Mouse (Mus musculus) forebrain, embryonic 10.5 days (tissue): ENCODE measurements around the gene Sacm1l. TPM values are rescaled to one million over a fixed set of nuclear protein-coding genes. Genes with fewer than 3 reads are reported as not detected.

Experiments used
- DNase-seq: peaks from one replicate; pipeline ENCODE4 v3.0.0-alpha.2; 2017; ENCODE audit warnings: low spot score; ENCODE audit errors: extremely low spot score
- H3K27ac ChIP-seq: fragments of 300-500 bp; sonication (generic); 2 replicates; pipeline ENCODE4 v1.5.1; 2016; ENCODE audit warnings: mild to moderate bottlenecking
- H3K27me3 ChIP-seq: fragments of 300-500 bp; sonication (generic); 2 replicates; pipeline ENCODE4 v1.6.1; 2016; ENCODE audit warnings: mild to moderate bottlenecking; ENCODE audit not compliant: poor library complexity, severe bottlenecking
- H3K36me3 ChIP-seq: fragments of 300-500 bp; sonication (generic); replicated peaks from 2 replicates; pipeline ENCODE4 v1.6.1; 2016; ENCODE audit warnings: mild to moderate bottlenecking, moderate library complexity
- H3K4me1 ChIP-seq: fragments of 300-500 bp; sonication (generic); 2 replicates; pipeline ENCODE4 v1.6.1; 2016
- H3K4me3 ChIP-seq: fragments of 300-500 bp; sonication (generic); 2 replicates; pipeline ENCODE4 v1.5.1; 2016; ENCODE audit warnings: mild to moderate bottlenecking, moderate library complexity
- H3K9me3 ChIP-seq: fragments of 300-500 bp; sonication (generic); 2 replicates; pipeline ENCODE4 v1.6.1; 2016; ENCODE audit warnings: mild to moderate bottlenecking, moderate library complexity
- WGBS: fragments of 180-500 bp; shearing (Covaris S2); methylation state at CpG from one replicate; pipeline ENCODE4 v1.1.7; 2016; 5-methylcytosine and 5-hydroxymethylcytosine counted together
- polyA plus RNA-seq: library from polyadenylated mRNA; unstranded; fragments of >200 nt; fragmentation: Nextera tagmentation; extraction: Ambion mirVana; gene quantifications from 2 replicates; pipeline ENCODE4 v1.2.1, GENCODE M21; 2016

The Sacm1l gene
- polyA plus RNA-seq, 1 experiment from 2014 or later, result 40.1 TPM

DNA sequence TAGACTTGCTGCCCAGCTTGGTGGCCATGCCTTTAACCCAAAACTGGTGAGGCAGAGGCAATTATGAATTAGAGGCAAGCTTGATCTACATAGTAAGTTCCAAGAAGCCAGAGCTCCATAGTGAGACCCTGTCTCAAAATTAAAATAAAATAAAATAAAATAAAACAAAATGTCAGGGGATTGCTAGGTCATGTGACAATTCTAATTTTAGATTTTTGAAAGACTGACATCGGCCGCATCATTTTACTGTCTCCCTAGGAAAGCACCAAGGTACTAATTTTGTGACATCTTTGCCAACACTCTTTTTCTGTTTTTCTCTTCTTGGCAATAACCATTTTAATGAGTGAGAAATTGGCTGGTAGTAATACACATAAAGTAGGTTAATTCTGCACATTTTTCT lies 7.1 kb downstream of the Sacm1l start:
- Histone ChIP-seq H3K36me3 (no peaks in the 10 kb centered on the region), H3K4me3 (no peak overlapping the region), H3K27ac (no peak overlapping the region), H3K27me3 (no peaks in the 10 kb centered on the region), H3K4me1 (peaks cover 5% of the 10 kb centered on the region), H3K9me3 (no peaks in the 10 kb centered on the region)
- 95% methylated on average over 2 of the region's 2 CpGs for WGBS
- DNase-seq, result no peak

DNA sequence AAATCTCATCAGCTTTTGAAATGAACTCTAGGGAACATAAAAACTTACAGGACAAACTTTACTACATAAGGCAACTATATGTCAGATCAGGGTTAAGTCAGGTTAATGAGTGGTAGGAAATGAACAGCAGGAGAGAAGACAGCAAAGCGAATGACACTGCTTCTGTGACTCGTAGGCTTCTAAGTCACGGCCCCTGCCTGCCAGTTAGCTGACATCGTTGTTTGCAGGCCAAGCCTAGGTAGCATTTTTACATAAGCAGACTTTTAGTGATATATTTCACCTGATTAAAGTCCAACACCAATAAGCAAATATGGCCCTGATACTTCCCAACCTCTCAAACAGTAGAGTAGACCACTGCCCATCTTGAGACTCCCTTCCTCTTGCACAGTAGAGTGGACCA lies 8.6 kb downstream of the Sacm1l start:
- WGBS, result 82% methylated on average over 4 of the region's 4 CpGs
- H3K27ac ChIP-seq, result no peak overlapping the region

DNA sequence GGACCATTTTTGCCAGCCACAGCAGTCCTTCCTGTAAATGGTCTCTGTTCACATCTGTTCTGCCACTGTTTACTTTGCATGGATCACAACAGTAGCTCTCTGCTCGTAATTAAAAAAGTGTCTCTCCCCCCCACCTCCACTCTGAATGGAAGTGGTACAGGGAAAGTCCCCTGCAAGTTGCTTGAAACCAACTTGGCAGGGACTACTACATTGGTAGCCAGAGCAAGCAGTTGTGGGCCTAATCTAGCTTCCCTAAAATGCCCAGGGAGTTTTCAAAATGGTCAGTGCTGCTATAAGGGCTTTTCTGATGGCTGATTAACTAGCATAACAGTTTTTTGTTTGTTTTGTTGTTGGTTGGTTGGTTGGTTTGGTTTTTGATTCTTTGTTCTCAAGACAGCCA lies 9.5 kb downstream of the Sacm1l start:
- 69% methylated on average over 1 of the region's 1 CpGs for WGBS
- H3K9me3 ChIP-seq, result no peaks in the 10 kb centered on the region

More for the DNA sequence above, 8.6 kb downstream of the Sacm1l start:
- H3K36me3 ChIP-seq, result no peaks in the 10 kb centered on the region
- DNase-seq, result no peak
- H3K4me3 ChIP-seq, result no peak overlapping the region
- H3K9me3 ChIP-seq, result no peaks in the 10 kb centered on the region
- H3K4me1 ChIP-seq, result no peaks in the 10 kb centered on the region; the same call in 1 of the 2 replicates
- no peaks in the 10 kb centered on the region for H3K27me3 ChIP-seq

DNA sequence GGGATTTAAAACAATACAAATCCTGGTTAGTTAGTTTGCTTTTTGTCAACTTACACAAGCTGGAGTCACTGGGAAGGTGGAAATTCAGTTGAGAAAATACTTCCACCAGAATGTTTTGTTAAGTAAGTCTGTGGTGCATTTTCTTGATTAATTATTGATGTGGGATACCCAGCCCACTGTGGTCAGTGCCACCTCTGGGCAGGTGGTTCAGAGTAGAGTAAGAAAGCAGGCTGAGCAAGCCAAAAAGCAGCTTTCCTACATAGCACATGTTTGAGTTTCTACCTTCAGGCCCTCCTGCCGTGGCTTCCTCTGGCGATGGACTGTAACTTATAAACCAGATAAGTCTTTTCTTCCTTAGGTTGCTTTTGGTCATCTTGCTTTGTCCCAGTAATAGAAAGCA lies 10.3 kb downstream of the Sacm1l start:
- no peak for DNase-seq
- Histone ChIP-seq H3K9me3 (no peaks in the 10 kb centered on the region), H3K4me3 (no peak overlapping the region), H3K4me1 (no peaks in the 10 kb centered on the region; the same call in 1 of the 2 replicates), H3K36me3 (peaks cover 9% of the 10 kb centered on the region), H3K27ac (no peak overlapping the region), H3K27me3 (no peaks in the 10 kb centered on the region)
- WGBS, result 86% methylated on average over 2 of the region's 2 CpGs

More for the DNA sequence above, 9.5 kb downstream of the Sacm1l start:
- no peaks in the 10 kb centered on the region; the same call in 1 of the 2 replicates for H3K4me1 ChIP-seq
- peaks cover 9% of the 10 kb centered on the region for H3K36me3 ChIP-seq
- no peak overlapping the region for H3K4me3 ChIP-seq
- H3K27ac ChIP-seq, result no peak overlapping the region
- no peaks in the 10 kb centered on the region for H3K27me3 ChIP-seq
- DNase-seq, result no peak

DNA sequence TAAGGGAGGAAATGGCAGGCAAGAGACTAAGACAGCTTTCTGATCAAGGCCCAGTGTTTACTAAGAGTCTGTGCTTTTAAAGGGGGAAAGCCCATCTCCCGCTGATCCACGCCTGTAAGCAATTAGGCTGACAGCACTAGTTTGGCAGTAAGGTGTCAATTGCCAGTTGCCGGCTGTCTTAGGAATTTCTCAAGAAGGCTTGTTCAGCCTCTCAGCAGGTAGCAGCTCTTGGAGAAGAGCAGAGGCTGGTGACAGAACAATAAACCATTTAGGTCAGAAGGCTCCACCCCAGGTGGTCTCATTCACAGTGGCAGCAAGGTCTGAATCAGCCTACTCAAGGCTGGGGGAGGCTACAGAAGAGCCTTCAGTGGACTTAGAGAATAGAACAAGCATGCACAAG lies 25.0 kb downstream of the Sacm1l start:
- Histone ChIP-seq H3K4me1 (peaks cover 13% of the 10 kb centered on the region), H3K27ac (no peak overlapping the region), H3K36me3 (peaks cover 81% of the 10 kb centered on the region), H3K9me3 (no peaks in the 10 kb centered on the region), H3K27me3 (peaks cover 45% of the 10 kb centered on the region; the same call in 1 of the 2 replicates), H3K4me3 (no peak overlapping the region)
- WGBS, result 3% methylated on average over 3 of the region's 3 CpGs
- DNase-seq, result peak; percentile 41

DNA sequence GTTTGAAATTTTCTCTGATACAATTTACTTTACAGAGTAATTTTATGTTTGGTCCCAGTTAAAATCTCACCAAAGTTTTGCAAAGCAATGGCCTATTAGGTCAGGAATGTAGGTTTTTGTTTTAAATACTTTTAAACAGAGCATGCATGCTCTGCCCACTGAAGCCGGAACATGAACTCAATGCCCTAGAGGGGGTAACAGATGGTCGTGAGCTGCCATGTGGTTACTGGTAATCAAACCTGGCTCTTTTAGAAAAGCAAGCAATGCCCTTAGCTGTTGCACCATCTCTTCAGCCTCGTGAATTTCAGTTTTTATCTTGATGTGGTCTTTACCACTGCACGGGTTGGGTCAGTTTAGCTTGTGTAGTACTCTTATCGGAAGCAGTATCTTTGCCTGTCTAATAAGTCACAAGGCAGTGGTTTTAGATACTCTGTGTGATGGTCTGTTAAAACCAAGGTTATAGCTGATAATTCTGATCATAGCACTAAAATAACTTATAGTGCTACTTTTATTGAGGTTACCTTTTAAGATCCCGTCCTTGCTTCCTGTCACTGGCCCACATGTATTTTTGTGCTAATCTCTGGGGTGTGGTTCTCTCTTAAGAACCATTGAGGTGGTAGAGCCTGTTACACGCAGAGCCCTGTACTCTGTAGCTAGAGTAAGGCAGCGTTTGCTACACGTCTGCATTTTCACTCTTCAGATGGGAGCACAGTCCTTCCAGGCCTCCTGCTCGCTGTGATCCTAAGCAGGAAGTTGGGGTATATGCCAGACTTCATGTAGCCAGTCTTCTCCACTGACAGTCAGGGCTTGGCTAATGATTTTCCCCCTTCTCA lies 48.0 kb downstream of the Sacm1l start:
- 86% methylated on average over 10 of the region's 10 CpGs for WGBS
- no peak for DNase-seq

DNA sequence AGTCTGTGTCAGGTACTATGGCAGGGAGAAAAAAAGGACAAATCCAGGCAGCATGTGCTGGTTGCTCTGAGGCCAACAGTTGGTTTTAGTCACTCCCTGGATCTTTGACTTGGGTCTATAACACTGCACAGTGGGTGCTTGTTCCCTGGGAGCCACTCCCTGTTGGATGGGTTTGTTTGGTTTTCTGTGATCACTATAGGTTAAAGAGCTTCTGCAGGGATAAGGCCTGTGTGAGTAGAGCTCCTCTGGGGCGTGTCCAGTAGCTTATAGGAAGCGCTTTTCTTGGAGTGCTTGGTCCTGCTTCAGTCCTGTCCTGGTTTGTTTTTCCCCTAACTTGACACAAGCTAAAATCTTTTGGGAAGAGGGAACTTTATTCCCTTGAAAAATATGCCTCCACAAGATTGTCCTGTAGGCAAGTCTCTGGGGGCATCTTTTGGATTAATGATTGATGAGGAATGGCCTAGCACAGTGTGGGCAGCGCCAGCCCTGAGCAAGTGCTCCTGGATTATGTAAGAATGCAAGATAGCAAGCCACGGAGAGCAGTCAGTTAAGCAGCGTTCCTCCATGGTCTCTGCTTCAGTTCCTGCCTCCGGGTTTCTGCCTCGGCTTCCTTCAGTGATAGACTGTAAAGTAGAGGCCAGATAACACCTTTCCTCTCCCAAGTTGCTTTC lies 59.8 kb downstream of the Sacm1l start:
- no peaks in the 10 kb centered on the region for H3K9me3 ChIP-seq
- no peaks in the 10 kb centered on the region for H3K4me1 ChIP-seq
- 91% methylated on average over 7 of the region's 7 CpGs for WGBS
- DNase-seq, result no peak
- H3K27me3 ChIP-seq, result no peaks in the 10 kb centered on the region
- H3K27ac ChIP-seq, result no peak overlapping the region
- H3K36me3 ChIP-seq, result peaks cover 48% of the 10 kb centered on the region
- no peak overlapping the region for H3K4me3 ChIP-seq

More for the DNA sequence above, 48.0 kb downstream of the Sacm1l start:
- no peak overlapping the region for H3K4me3 ChIP-seq
- no peaks in the 10 kb centered on the region for H3K9me3 ChIP-seq
- H3K4me1 ChIP-seq, result no peaks in the 10 kb centered on the region
- H3K27me3 ChIP-seq, result no peaks in the 10 kb centered on the region
- no peak overlapping the region for H3K27ac ChIP-seq
- peaks cover 40% of the 10 kb centered on the region for H3K36me3 ChIP-seq

DNA sequence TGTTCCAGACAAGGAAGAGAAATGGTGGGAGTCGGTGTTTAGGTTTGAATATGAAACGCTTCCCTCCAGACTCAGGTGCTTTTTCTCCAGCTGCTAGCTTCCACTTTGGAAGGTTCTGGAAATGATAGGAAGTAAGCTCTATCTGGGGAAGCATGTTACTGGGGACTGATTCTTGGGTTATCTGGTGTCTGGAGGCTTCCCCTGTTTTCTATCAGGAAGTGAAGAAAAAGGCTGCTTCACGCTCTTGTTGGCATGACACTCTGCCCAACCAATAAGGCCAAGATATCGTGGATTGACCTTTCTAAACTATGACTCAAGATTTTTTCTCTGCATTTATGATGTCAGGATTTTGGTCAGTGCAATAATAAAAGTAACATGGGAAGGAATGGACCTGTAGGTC lies 65.6 kb downstream of the Sacm1l start:
- DNase-seq, result no peak
- Histone ChIP-seq H3K4me1 (no peaks in the 10 kb centered on the region), H3K27ac (no peak overlapping the region), H3K4me3 (no peak overlapping the region), H3K9me3 (no peaks in the 10 kb centered on the region), H3K36me3 (peaks cover 18% of the 10 kb centered on the region; the same call in 1 of the 2 replicates), H3K27me3 (no peaks in the 10 kb centered on the region)
- 95% methylated on average over 4 of the region's 4 CpGs for WGBS

DNA sequence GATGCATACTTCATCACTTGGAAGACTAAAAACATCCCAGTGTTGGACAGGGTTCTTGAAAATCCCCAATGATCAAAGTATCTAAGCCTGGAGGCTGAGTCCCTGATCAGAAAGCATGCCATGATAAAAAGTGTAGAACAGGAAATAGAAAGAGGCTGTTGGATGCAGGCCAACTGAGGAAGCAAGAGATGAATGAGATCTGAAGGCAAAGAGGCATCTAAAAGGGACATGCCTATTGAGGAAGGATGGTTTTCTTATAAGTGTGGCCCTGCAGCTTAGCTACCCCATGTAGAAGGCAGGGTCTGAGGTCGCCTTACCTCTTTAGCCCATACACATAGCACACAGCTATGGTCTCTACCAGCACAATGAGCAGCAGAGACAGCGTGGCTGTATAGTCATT lies 67.4 kb downstream of the Sacm1l start:
- WGBS, result 96% methylated on average over 2 of the region's 2 CpGs
- DNase-seq, result no peak

DNA sequence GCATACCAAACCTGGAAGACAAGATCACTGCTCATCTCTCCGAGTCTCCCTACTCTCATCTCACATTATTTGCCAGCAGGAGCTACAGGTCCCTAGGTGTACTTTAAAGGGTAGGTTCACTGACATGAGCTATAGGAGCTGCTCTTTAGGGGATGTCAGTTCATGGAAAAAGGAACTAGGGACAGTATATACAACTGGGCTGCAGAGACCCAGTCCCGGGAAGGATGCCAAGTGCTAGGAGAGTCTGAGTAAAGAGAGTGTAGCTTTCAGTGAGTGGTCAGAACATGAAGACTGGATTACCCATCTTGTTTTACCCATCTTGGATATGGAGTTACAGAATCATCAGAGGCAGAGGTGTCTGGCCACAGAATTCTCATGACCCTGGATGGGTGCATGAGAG lies 67.8 kb downstream of the Sacm1l start:
- no peak overlapping the region for H3K4me3 ChIP-seq
- H3K27me3 ChIP-seq, result no peaks in the 10 kb centered on the region
- H3K27ac ChIP-seq, result no peak overlapping the region
- 94% methylated on average over 2 of the region's 2 CpGs for WGBS
- H3K36me3 ChIP-seq, result peaks cover 16% of the 10 kb centered on the region; the same call in 1 of the 2 replicates
- H3K4me1 ChIP-seq, result no peaks in the 10 kb centered on the region
- H3K9me3 ChIP-seq, result no peaks in the 10 kb centered on the region
- no peak for DNase-seq

More for the DNA sequence above, 67.4 kb downstream of the Sacm1l start:
- H3K27me3 ChIP-seq, result no peaks in the 10 kb centered on the region
- H3K36me3 ChIP-seq, result peaks cover 16% of the 10 kb centered on the region; the same call in 1 of the 2 replicates
- no peaks in the 10 kb centered on the region for H3K4me1 ChIP-seq
- H3K9me3 ChIP-seq, result no peaks in the 10 kb centered on the region
- no peak overlapping the region for H3K4me3 ChIP-seq
- H3K27ac ChIP-seq, result no peak overlapping the region

DNA sequence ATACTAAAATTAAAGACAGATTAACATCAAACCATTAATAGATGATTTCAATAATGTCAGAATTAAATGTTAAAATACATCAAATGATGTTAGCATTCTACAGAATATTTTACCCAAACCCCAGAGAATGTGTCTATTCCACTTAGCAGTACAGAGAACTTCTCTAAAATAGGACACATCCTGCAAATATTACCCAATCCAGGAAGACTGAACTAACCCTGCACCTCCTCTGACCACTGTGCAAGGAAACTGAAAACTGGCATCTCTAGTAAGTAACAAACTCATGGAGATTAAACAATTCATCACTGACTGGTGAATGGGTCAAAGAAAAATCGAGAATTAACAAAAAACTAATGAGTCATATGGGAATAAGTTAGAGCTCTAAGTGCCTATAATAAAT lies 72.0 kb downstream of the Sacm1l start:
- Histone ChIP-seq H3K36me3 (no peaks in the 10 kb centered on the region), H3K27me3 (no peaks in the 10 kb centered on the region)
- WGBS, result 88% methylated on average over 1 of the region's 1 CpGs

DNA sequence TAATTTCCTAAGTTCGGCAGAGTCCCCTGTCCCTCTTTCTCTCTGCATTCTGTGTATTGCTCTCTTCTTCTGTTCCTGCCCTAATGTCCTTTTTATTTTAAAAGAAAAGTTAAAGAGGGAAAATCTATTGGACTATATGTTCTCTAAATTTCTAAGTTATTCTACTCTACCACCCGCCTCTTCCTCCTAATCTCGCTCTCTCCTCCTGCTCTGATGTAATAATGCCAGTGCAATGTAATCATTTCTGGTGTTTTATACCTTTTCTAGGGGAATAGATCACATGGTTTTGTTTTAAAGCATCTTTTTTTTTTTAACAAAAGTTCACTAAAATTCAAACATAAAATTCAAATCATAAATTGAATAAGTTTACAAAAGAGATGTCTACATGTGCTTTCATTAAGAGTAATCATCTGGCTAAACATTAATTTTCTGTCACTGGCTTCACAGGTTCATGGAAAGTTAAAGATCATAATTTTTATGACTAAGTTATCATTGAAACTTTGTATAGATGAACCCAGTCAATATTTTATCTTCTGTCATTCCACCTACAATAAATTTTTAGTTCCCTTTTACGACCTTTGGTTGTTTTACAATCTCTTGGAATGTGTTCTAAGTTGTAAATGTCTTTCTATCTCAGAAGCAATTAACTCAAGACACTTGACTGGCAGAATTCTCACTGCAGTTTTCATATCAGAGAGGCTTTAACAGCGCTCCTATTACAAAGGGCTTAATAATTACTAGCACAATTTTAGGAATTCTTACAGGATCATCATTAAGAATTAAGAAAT lies 90.9 kb downstream of the Sacm1l start:
- no peak overlapping the region for H3K27ac ChIP-seq
- DNase-seq, result no peak

More for the DNA sequence above, 72.0 kb downstream of the Sacm1l start:
- H3K9me3 ChIP-seq, result no peaks in the 10 kb centered on the region
- DNase-seq, result no peak
- no peak overlapping the region for H3K4me3 ChIP-seq
- H3K4me1 ChIP-seq, result no peaks in the 10 kb centered on the region
- H3K27ac ChIP-seq, result no peak overlapping the region

More for the DNA sequence above, 90.9 kb downstream of the Sacm1l start:
- Histone ChIP-seq H3K27me3 (no peaks in the 10 kb centered on the region), H3K36me3 (no peaks in the 10 kb centered on the region), H3K9me3 (no peaks in the 10 kb centered on the region), H3K4me3 (no peak overlapping the region), H3K4me1 (no peaks in the 10 kb centered on the region)
- whole genome bisulfite sequencing, result 90% methylated on average over 5 of the region's 5 CpGs
